Mouse (Mus musculus) heart, embryonic 16.5 days (tissue): ENCODE data around the gene Slc17a1. TPM values are rescaled to one million over a fixed set of nuclear protein-coding genes. Genes with fewer than 3 reads are reported as not detected.

Source experiments
- ATAC-seq: fragments of 200-750 bp; cut with Nextera tagmentation; replicated peaks from 2 replicates; pipeline ENCODE4 v1.8.0; 2017; ENCODE audit warnings: moderate number of reproducible peaks; ENCODE audit not compliant: insufficient read depth, low FRiP score; ENCODE audit errors: extremely low read depth
- H3K27ac ChIP-seq: fragments of 300-500 bp; sonication (generic); 2 replicates; pipeline ENCODE4 v1.5.1; 2014; ENCODE audit warnings: mild to moderate bottlenecking, low read length, control low read depth, moderate library complexity
- H3K27me3 ChIP-seq: fragments of 300-500 bp; sonication (generic); 2 replicates; pipeline ENCODE4 v1.6.1; 2014; ENCODE audit warnings: low read length, mixed read lengths; ENCODE audit not compliant: control insufficient read depth, insufficient read depth
- H3K36me3 ChIP-seq: fragments of 300-500 bp; sonication (generic); 2 replicates; pipeline ENCODE4 v1.6.1; 2014; ENCODE audit not compliant: control insufficient read depth, insufficient read depth
- H3K4me1 ChIP-seq: fragments of 300-500 bp; sonication (generic); 2 replicates; pipeline ENCODE4 v1.6.1; 2014; ENCODE audit warnings: low read length, mixed read lengths; ENCODE audit not compliant: control insufficient read depth, insufficient read depth
- H3K4me2 ChIP-seq: fragments of 300-500 bp; sonication (generic); 2 replicates; pipeline ENCODE4 v1.6.1; 2014; ENCODE audit warnings: low read depth, mild to moderate bottlenecking, control low read depth, low read length
- H3K4me3 ChIP-seq: fragments of 300-500 bp; sonication (generic); 2 replicates; pipeline ENCODE4 v1.5.1; 2014; ENCODE audit warnings: mild to moderate bottlenecking, control low read depth, low read length
- H3K9ac ChIP-seq: fragments of 300-500 bp; sonication (generic); 2 replicates; pipeline ENCODE4 v1.6.1; 2014; ENCODE audit warnings: low read length, control low read depth
- H3K9me3 ChIP-seq: fragments of 300-500 bp; sonication (generic); replicated peaks from 2 replicates; pipeline ENCODE4 v1.6.1; 2016; ENCODE audit warnings: low read length; ENCODE audit not compliant: control insufficient read depth
- WGBS: fragments of 180-500 bp; shearing (Covaris S2); extraction: QIAGEN DNeasy Blood & Tissue Kit; methylation state at CpG from one replicate; pipeline ENCODE4 v1.1.7; 2014; 5-methylcytosine and 5-hydroxymethylcytosine counted together
- polyA plus RNA-seq: library from polyadenylated mRNA; unstranded; fragments of >200 nt; fragmentation: Nextera tagmentation; extraction: Ambion mirVana; gene quantifications from 2 replicates; pipeline ENCODE4 v1.2.1, GENCODE M21; 2015

Slc17a1 gene
- polyA plus RNA-seq, 1 experiment from 2014 or later = not detected

DNA sequence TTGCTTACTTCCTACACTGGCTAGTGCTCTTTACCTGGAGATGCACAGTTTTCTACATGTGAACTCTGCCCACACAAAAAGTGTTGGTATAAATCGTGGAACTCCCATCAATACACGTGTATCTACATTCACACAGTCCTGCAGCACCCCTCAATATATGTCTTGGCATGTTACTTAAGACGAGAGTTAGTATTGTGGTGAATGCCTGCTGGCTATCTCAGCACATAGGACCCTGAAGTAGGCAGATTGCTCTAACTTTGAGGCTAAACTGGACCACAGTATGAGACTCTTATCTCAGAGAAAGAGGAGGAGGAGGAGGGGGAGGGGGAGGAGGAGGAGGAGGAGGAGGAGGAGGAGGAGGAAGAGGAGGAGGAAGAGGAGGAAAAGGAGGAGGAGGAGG lies 11.6 kb downstream of the Slc17a1 start:
- H3K9me3 ChIP-seq = no peaks in the 10 kb centered on the region
- no peak for ATAC-seq
- H3K27ac ChIP-seq = no peak overlapping the region
- no peaks in the 10 kb centered on the region for H3K27me3 ChIP-seq
- WGBS = 68% methylated on average over 3 of the region's 3 CpGs
- no peak overlapping the region for H3K4me2 ChIP-seq
- no peaks in the 10 kb centered on the region for H3K36me3 ChIP-seq
- H3K9ac ChIP-seq = no peak overlapping the region
- H3K4me3 ChIP-seq = no peak overlapping the region
- H3K4me1 ChIP-seq = no peaks in the 10 kb centered on the region

GRCm38 (mm10) chr13:23879636-23880035 lies 12.1 kb downstream of the Slc17a1 start:
- no peak for ATAC-seq

GRCm38 (mm10) chr13:23885540-23885939 lies 18.0 kb downstream of the Slc17a1 start:
- Histone ChIP-seq H3K4me1 (no peaks in the 10 kb centered on the region), H3K36me3 (no peaks in the 10 kb centered on the region), H3K27ac (no peak overlapping the region), H3K4me3 (no peak overlapping the region), H3K9ac (no peak overlapping the region), H3K9me3 (no peaks in the 10 kb centered on the region), H3K4me2 (no peak overlapping the region), H3K27me3 (no peaks in the 10 kb centered on the region)
- no peak for ATAC-seq
- WGBS = 22% methylated on average over 2 of the region's 2 CpGs

More at GRCm38 (mm10) chr13:23879636-23880035, 12.1 kb downstream of the Slc17a1 start:
- Histone ChIP-seq H3K36me3 (no peaks in the 10 kb centered on the region), H3K4me3 (no peak overlapping the region), H3K27ac (no peak overlapping the region), H3K4me1 (no peaks in the 10 kb centered on the region), H3K4me2 (no peak overlapping the region), H3K9me3 (no peaks in the 10 kb centered on the region), H3K27me3 (no peaks in the 10 kb centered on the region), H3K9ac (no peak overlapping the region)
- 67% methylated on average over 5 of the region's 5 CpGs for WGBS

DNA sequence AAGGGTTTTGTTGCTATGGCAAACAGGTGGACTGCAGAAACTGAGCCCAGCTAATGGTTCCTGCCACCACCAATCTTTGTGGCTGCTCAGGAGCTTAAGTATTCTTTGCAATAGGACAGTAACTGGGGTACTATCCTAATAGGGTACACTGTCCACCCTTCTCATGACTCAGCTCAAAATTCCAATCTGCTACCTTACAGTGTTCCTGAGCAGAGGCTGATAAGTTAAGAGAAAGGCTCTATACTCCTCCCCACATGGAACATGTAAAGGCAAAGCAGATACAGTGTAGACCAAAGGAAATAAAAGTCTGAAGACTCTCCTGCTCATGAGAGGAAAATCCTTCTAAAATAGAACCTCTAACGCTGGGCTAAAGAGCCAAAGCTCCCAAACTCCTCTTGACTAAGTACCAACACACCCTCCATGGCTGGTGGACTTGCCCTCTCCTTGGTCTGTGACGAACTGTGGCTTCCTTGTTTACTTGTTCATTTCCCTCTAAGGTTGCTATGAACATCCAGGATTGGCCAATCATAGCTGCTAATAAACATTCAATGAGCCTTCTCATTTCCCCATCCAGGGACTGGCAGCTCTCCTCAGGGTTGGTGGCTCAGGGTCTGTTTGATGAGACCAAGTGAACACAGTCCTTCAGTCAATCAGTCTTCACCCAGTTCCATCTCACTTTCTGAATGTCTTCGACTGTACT lies 19.6 kb downstream of the Slc17a1 start:
- no peak overlapping the region for H3K9ac ChIP-seq
- no peak overlapping the region for H3K27ac ChIP-seq
- 67% methylated on average over 3 of the region's 3 CpGs for WGBS

DNA sequence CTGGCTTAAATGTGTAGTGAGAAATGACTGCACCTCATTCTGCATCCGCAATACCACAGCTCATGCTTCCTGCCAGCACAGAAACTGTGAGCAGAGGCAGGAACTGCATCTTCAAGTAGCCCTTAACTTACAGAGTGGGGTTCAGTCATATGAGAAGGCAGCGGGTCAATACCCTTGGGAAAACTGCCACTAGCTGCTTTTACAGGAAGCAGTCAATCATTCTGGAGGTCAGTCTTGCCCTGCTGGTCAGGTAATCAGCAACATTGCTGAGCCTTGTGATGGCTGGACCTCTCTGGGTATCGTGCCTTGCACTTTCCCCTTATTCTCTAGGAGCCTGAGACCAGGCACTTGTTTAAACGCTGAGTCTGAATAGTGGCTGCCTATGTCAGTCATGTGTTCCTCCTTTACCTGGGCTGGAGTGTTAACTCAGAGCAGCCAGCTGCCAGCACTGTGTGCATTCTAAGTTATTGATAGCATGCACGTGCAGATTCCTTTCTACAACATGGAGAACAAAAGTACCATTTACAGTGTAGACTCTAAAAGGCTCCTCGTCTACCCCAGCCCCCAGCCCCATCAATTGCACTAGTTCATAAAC lies 21.6 kb downstream of the Slc17a1 start:
- Histone ChIP-seq H3K27me3 (no peaks in the 10 kb centered on the region), H3K27ac (no peak overlapping the region), H3K36me3 (no peaks in the 10 kb centered on the region), H3K4me3 (no peak overlapping the region), H3K4me1 (no peaks in the 10 kb centered on the region), H3K9me3 (no peaks in the 10 kb centered on the region), H3K9ac (no peak overlapping the region), H3K4me2 (no peak overlapping the region)
- no peak for ATAC-seq
- 54% methylated on average over 6 of the region's 6 CpGs for WGBS

More for the DNA sequence above, 19.6 kb downstream of the Slc17a1 start:
- Histone ChIP-seq H3K4me3 (no peak overlapping the region), H3K36me3 (no peaks in the 10 kb centered on the region), H3K9me3 (no peaks in the 10 kb centered on the region), H3K27me3 (no peaks in the 10 kb centered on the region), H3K4me2 (no peak overlapping the region), H3K4me1 (no peaks in the 10 kb centered on the region)
- no peak for ATAC-seq

GRCm38 (mm10) chr13:23892592-23893268 lies 25.2 kb downstream of the Slc17a1 start:
- no peak overlapping the region for H3K4me3 ChIP-seq
- no peaks in the 10 kb centered on the region for H3K9me3 ChIP-seq
- no peak overlapping the region for H3K9ac ChIP-seq
- no peaks in the 10 kb centered on the region for H3K36me3 ChIP-seq
- ATAC-seq = no peak
- H3K4me1 ChIP-seq = no peaks in the 10 kb centered on the region
- H3K27me3 ChIP-seq = no peaks in the 10 kb centered on the region
- no peak overlapping the region for H3K27ac ChIP-seq
- H3K4me2 ChIP-seq = no peak overlapping the region
- 31% methylated on average over 9 of the region's 9 CpGs for whole genome bisulfite sequencing

GRCm38 (mm10) chr13:23893269-23893593 lies 25.7 kb downstream of the Slc17a1 start:
- no peaks in the 10 kb centered on the region for H3K4me1 ChIP-seq
- no peaks in the 10 kb centered on the region for H3K36me3 ChIP-seq
- no peak for ATAC-seq
- H3K27me3 ChIP-seq = no peaks in the 10 kb centered on the region
- H3K27ac ChIP-seq = no peak overlapping the region
- no peak overlapping the region for H3K4me3 ChIP-seq
- H3K9ac ChIP-seq = no peak overlapping the region
- no peak overlapping the region for H3K4me2 ChIP-seq
- H3K9me3 ChIP-seq = no peaks in the 10 kb centered on the region
- WGBS = 60% methylated on average over 4 of the region's 4 CpGs

- no peak overlapping the region for H3K27ac ChIP-seq
- no peaks in the 10 kb centered on the region for H3K36me3 ChIP-seq
- H3K9ac ChIP-seq = no peak overlapping the region
- no peak overlapping the region for H3K4me2 ChIP-seq
- no peak for ATAC-seq
- WGBS = 30% methylated on average over 6 of the region's 6 CpGs
- H3K27me3 ChIP-seq = no peaks in the 10 kb centered on the region
- no peaks in the 10 kb centered on the region for H3K9me3 ChIP-seq
- H3K4me3 ChIP-seq = no peak overlapping the region
- H3K4me1 ChIP-seq = no peaks in the 10 kb centered on the region
Observed at GRCm38 (mm10) chr13:23898242-23898641, 30.7 kb downstream of the Slc17a1 start.

GRCm38 (mm10) chr13:23906906-23907305 lies 39.4 kb downstream of the Slc17a1 start:
- no peak overlapping the region for H3K9ac ChIP-seq
- no peak overlapping the region for H3K4me3 ChIP-seq
- no peak overlapping the region for H3K4me2 ChIP-seq
- H3K9me3 ChIP-seq = no peaks in the 10 kb centered on the region
- ATAC-seq = no peak
- no peaks in the 10 kb centered on the region for H3K27me3 ChIP-seq
- no peaks in the 10 kb centered on the region for H3K36me3 ChIP-seq
- H3K4me1 ChIP-seq = no peaks in the 10 kb centered on the region
- H3K27ac ChIP-seq = no peak overlapping the region
- 85% methylated on average over 5 of the region's 5 CpGs for WGBS
